Mouse (Mus musculus): Measurements from ENCODE around the gene Ntm. TPM values are rescaled to one million over a fixed set of nuclear protein-coding genes. Genes with fewer than 3 reads are reported as not detected.

Ntm gene
- polyA plus RNA-seq, 1 experiment from 2014 or later = 8.9 TPM

DNA sequence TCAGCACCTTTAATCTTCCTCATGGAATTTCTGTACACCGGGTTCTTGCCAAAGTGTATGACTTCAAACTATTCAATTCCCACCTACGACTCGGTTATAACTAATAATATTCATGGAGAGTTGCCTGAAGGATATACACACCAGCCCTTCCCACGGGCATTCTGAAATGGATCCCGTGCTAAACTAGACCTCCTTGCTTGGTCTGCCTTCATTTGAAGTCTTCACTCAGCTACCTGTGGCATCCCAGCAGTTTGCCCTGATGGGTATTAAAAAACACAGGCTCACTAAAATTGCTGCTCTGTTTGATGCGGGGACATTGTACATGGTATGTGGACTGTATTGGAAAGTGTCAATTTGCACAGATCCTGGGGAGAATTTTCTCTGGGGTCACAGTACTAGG is 950.4 kb downstream of the Ntm start:
- Histone ChIP-seq H3K9me3 (no peaks in the 10 kb centered on the region), H3K4me1 (replicated peaks) (no peaks in the 10 kb centered on the region), H3K36me3 (no peaks in the 10 kb centered on the region), H3K4me2 (replicated peaks) (no peak overlapping the region), H3K9ac (no peak overlapping the region), H3K27ac (no peak overlapping the region), H3K27me3 (replicated peaks) (no peaks in the 10 kb centered on the region), H3K4me3 (replicated peaks) (no peak overlapping the region)
- ATAC-seq = no peak
- WGBS = 94% methylated on average over 6 of the region's 6 CpGs

GRCm38 (mm10) chr9:29011476-29011875 is 951.5 kb downstream of the Ntm start:
- H3K27ac ChIP-seq = no peak overlapping the region
- WGBS = 57% methylated on average over 3 of the region's 3 CpGs
- ATAC-seq = no peak

DNA sequence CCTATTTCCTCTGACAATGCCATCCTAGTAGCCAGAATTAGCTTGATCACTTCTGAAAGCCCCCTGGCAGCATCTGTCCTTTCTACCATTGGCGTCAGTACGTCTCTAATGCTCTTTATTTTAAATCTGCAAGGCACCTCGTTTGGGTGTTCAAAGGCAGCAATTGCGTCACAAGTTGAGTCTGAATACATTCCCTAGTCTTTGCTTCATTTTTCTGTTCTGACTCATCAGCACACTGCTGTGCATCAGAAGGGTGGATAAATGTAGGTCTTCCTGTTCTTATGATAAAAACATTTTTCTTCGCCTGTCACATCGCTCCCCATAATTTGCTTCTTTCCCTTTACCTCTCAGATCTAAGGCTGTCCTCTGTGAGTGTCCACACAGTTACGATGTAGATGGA is 958.4 kb downstream of the Ntm start:
- WGBS = 87% methylated on average over 7 of the region's 7 CpGs
- H3K9me3 ChIP-seq = no peaks in the 10 kb centered on the region
- no peak overlapping the region for H3K4me3 ChIP-seq (replicated peaks)
- no peak overlapping the region for H3K9ac ChIP-seq
- H3K27me3 ChIP-seq (replicated peaks) = no peaks in the 10 kb centered on the region
- H3K36me3 ChIP-seq = no peaks in the 10 kb centered on the region
- H3K4me1 ChIP-seq (replicated peaks) = no peaks in the 10 kb centered on the region
- H3K4me2 ChIP-seq (replicated peaks) = no peak overlapping the region
- no peak overlapping the region for H3K27ac ChIP-seq
- ATAC-seq = no peak

More at GRCm38 (mm10) chr9:29011476-29011875, 951.5 kb downstream of the Ntm start:
- no peaks in the 10 kb centered on the region for H3K27me3 ChIP-seq (replicated peaks)
- H3K9ac ChIP-seq = no peak overlapping the region
- no peaks in the 10 kb centered on the region for H3K36me3 ChIP-seq
- H3K9me3 ChIP-seq = no peaks in the 10 kb centered on the region
- H3K4me1 ChIP-seq (replicated peaks) = no peaks in the 10 kb centered on the region
- H3K4me2 ChIP-seq (replicated peaks) = no peak overlapping the region
- H3K4me3 ChIP-seq (replicated peaks) = no peak overlapping the region

DNA sequence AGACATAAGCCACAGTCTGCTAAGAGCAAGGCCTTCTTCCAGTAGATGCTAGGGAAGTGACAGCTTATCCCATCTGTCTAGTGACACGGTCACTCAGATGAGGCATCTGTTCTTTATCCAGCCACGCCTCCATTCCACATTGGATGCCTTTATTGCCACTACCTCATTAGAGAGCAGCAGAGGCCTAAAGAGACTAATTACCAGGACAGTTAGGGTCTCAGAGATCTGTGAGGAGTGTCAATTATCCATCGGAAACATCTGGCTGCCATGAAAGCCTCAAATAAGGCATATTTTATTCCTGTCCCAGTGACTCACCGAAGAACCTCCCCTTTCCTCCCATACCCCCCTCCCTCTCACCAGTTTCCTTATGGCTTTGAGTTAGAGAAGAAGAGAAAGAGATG is 963.0 kb downstream of the Ntm start:
- Histone ChIP-seq H3K9me3 (no peaks in the 10 kb centered on the region), H3K36me3 (no peaks in the 10 kb centered on the region), H3K4me1 (replicated peaks) (no peaks in the 10 kb centered on the region), H3K27me3 (replicated peaks) (no peaks in the 10 kb centered on the region), H3K4me2 (replicated peaks) (no peak overlapping the region), H3K4me3 (replicated peaks) (no peak overlapping the region), H3K27ac (no peak overlapping the region), H3K9ac (no peak overlapping the region)
- 42% methylated on average over 4 of the region's 4 CpGs for WGBS
- ATAC-seq = no peak

DNA sequence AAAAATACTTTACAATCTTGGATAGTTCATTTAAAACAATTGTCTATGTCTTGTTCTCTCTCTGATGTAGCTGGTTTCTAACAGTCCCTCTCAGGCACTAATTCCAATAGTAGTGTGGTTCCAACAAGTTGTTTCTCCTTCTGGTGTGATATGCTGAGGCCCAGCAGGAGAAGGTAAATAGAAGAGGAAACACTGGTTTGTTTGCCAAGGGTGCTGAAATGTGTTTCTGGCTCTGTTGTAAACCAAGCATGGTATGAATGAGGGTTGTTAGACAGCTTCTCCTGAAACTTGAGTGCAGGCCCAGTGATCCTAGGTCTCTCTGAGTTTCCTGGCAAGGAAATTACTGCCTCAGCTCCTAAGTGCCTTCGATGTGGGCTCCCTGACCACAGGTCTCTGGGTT is 985.7 kb downstream of the Ntm start:
- H3K4me1 ChIP-seq (replicated peaks) = no peaks in the 10 kb centered on the region
- no peak overlapping the region for H3K4me3 ChIP-seq (replicated peaks)
- H3K4me2 ChIP-seq (replicated peaks) = no peak overlapping the region
- H3K27ac ChIP-seq = no peak overlapping the region
- H3K9ac ChIP-seq = no peak overlapping the region
- 93% methylated on average over 1 of the region's 1 CpGs for WGBS
- no peaks in the 10 kb centered on the region for H3K27me3 ChIP-seq (replicated peaks)
- no peaks in the 10 kb centered on the region for H3K9me3 ChIP-seq
- no peaks in the 10 kb centered on the region for H3K36me3 ChIP-seq
- no peak for ATAC-seq

GRCm38 (mm10) chr9:28969455-28969854 is 993.5 kb downstream of the Ntm start:
- ATAC-seq = no peak
- Histone ChIP-seq H3K9me3 (no peaks in the 10 kb centered on the region), H3K4me1 (replicated peaks) (no peaks in the 10 kb centered on the region), H3K27me3 (replicated peaks) (no peaks in the 10 kb centered on the region), H3K9ac (no peak overlapping the region), H3K4me3 (replicated peaks) (no peak overlapping the region), H3K27ac (no peak overlapping the region), H3K36me3 (no peaks in the 10 kb centered on the region), H3K4me2 (replicated peaks) (no peak overlapping the region)
- 37% methylated on average over 1 of the region's 1 CpGs for WGBS
